Mouse (Mus musculus): ENCODE data around the gene Fgf11.

DNA sequence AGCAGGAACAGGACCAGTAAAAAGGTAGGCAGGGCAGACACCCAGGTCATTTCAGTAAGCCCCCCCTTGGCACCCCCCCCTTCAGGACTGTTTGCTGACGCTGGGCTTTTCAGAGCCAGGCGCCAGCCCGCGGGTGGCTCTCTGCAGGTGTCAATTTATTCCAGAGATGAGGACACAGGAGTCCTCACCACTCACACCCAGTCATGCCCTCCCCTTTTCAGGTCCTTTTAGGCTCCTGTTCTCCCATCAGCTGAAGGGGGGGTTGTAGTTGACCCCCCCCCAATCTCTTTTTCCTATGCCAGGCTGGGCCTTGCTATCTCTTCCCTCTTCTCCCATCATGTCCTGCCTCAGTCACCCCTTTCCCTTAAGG lies 34.3 kb upstream of the Fgf11 start:
- TF ChIP-seq CTCF (IDR thresholded peaks at IDR 0.05; ENCODE audit: extremely low read depth, insufficient read depth, low read length) (no peak), POLR2A (IDR thresholded peaks at IDR 0.05; ENCODE audit: extremely low read depth, insufficient read depth, low read length) (no peak)
